Mouse (Mus musculus) lung, embryonic 16.5 days (tissue): ENCODE results near the gene Rbbp5. TPM values are rescaled to one million over a fixed set of nuclear protein-coding genes. Genes with fewer than 3 reads are reported as not detected.

Experiments used
- ATAC-seq: fragments of 200-750 bp; cut with Nextera tagmentation; 2 replicates; pipeline ENCODE4 v1.8.0; 2017; ENCODE audit warnings: low read depth, mild to moderate bottlenecking, moderate library complexity
- H3K27ac ChIP-seq: fragments of 300-500 bp; sonication (generic); 2 replicates; pipeline ENCODE4 v1.5.1; 2014; ENCODE audit warnings: mild to moderate bottlenecking, control low read depth, low read length
- H3K27me3 ChIP-seq: fragments of 300-500 bp; sonication (generic); 2 replicates; pipeline ENCODE4 v1.6.1; 2014; ENCODE audit warnings: low read depth, low read length, mixed read lengths; ENCODE audit not compliant: control insufficient read depth, insufficient read depth
- H3K36me3 ChIP-seq: fragments of 300-500 bp; sonication (generic); 2 replicates; pipeline ENCODE4 v1.6.1; 2014; ENCODE audit warnings: low read length; ENCODE audit not compliant: control insufficient read depth, insufficient read depth
- H3K4me1 ChIP-seq: fragments of 300-500 bp; sonication (generic); replicated peaks from 2 replicates; pipeline ENCODE4 v1.6.1; 2014; ENCODE audit warnings: low read length, mixed read lengths; ENCODE audit not compliant: control insufficient read depth, insufficient read depth
- H3K4me2 ChIP-seq: fragments of 300-500 bp; sonication (generic); 2 replicates; pipeline ENCODE4 v1.6.1; 2014; ENCODE audit warnings: low read depth, low read length, control low read depth
- H3K4me3 ChIP-seq: fragments of 300-500 bp; sonication (generic); 2 replicates; pipeline ENCODE4 v1.5.1; 2014; ENCODE audit warnings: mild to moderate bottlenecking, low read length, control low read depth
- H3K9ac ChIP-seq: fragments of 300-500 bp; sonication (generic); 2 replicates; pipeline ENCODE4 v1.6.1; 2014; ENCODE audit warnings: low read length, control low read depth
- H3K9me3 ChIP-seq: fragments of 300-500 bp; sonication (generic); 2 replicates; pipeline ENCODE4 v1.6.1; 2016; ENCODE audit warnings: low read length; ENCODE audit not compliant: control insufficient read depth
- WGBS: fragments of 180-500 bp; shearing (Covaris S2); extraction: QIAGEN DNeasy Blood & Tissue Kit; methylation state at CpG from one replicate; pipeline ENCODE4 v1.1.7; 2014; 5-methylcytosine and 5-hydroxymethylcytosine counted together
- polyA plus RNA-seq: library from polyadenylated mRNA; unstranded; fragments of >200 nt; fragmentation: Nextera tagmentation; extraction: Ambion mirVana; gene quantifications from 2 replicates; pipeline ENCODE4 v1.2.1, GENCODE M21; 2015

The Rbbp5 gene
- 45.6 and 46.8 TPM in 2 replicates for polyA plus RNA-seq

DNA sequence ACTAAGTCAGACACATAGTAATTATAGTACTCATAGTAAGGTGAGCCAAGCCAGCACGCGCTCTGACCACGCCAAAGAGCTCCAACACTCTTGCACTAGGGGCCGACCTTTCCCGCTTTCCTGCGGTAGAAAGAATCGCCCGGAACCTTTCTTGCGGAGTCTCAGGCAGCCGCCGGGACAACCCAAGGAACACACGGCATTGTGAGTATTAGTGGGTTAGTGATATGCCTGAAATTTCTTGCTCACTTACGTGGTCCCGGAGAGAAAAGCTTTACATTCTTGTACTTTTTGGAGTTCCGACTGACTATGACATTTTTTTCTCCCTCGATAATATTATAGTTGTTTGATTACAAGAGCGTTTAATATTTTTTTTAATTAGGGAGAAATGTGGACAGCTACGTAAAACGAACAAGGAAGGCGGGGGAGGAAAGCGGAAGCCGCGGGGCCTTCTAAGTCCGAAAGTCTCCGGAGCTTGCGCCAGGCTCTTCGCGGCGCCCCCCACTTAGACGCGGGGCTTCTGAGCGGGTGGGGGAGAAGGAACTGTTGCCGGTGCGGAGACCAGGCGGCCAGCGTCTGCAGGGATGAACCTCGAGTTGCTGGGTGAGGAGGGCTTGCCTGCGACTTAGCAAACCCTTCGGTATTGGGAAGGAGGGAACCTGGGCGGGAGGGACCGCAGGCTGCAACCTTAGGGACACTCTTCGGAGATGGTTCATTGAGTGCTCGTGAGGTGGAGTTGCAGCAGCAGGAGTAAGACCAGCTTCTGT, at the start of gene Rbbp5:
Gene Rbbp5 (plus strand): TSS at position 438 of the 764 bp plus-strand sequence.
- H3K4me2 ChIP-seq, result peak within 1 kb of the TSS; percentile 68
- H3K27me3 ChIP-seq, result no peaks in the 10 kb centered on the region
- peak within 1 kb of the TSS; percentile 38 for H3K27ac ChIP-seq
- H3K9ac ChIP-seq, result peak within 1 kb of the TSS; percentile 82
- peak within 1 kb of the TSS; percentile 61 for H3K4me3 ChIP-seq
- no peaks in the 10 kb centered on the region for H3K36me3 ChIP-seq
- H3K9me3 ChIP-seq, result no peaks in the 10 kb centered on the region
- peak; percentile 93 for ATAC-seq
- WGBS, result under 1% methylated on average over 43 of the region's 43 CpGs
- H3K4me1 ChIP-seq, result peaks cover 7% of the 10 kb centered on the region

DNA sequence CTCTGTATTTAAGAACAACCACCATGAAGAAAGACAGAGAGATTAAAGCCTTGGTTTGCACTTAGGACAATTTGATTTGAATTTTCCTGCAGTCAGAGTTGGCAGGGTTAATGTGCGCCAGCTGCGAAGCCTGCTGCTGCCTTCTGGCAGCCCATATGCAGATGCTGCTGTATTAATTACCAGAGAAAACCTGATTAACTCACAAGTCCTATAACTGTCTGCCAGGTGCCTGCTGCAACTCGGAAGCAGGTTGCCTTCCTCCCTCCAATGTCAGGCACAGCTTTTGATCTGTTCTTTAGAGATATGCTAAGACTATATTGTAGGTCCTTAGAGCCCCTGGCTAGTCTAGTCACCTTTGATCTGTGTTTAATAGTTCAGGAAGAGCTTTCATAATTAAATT, 46.3 kb upstream of the Rbbp5 start:
- 73% methylated on average over 3 of the region's 3 CpGs for WGBS
- Histone ChIP-seq H3K27me3 (no peaks in the 10 kb centered on the region), H3K9me3 (no peaks in the 10 kb centered on the region), H3K4me2 (no peak overlapping the region), H3K4me1 (peaks cover 12% of the 10 kb centered on the region), H3K9ac (no peak overlapping the region), H3K36me3 (no peaks in the 10 kb centered on the region), H3K27ac (no peak overlapping the region), H3K4me3 (no peak overlapping the region)
- ATAC-seq, result no peak

DNA sequence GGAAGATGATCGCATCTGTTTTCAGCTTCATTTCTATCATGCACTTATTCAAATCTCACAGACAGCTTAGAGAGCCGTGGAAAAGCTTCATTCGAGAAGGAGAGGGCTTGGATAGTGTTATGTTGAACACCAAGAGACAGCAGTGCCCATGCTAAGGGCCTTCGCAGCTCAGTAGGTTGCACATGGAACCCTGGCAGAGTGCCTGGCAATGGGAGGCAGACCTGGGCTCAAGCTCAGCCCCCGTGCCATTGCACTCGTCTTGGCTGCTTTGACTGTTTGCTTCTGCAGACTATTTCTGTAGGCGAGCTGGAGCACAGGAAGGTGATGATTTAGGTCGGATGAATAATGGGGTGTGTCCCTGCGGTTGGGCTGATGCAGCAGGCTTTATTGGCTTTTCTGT, 45.4 kb upstream of the Rbbp5 start:
- WGBS, result 40% methylated on average over 9 of the region's 9 CpGs
- no peak overlapping the region for H3K27ac ChIP-seq
- H3K9me3 ChIP-seq, result no peaks in the 10 kb centered on the region
- H3K4me2 ChIP-seq, result no peak overlapping the region
- H3K36me3 ChIP-seq, result no peaks in the 10 kb centered on the region
- H3K4me3 ChIP-seq, result no peak overlapping the region
- no peak for ATAC-seq
- H3K27me3 ChIP-seq, result no peaks in the 10 kb centered on the region
- peaks cover 12% of the 10 kb centered on the region for H3K4me1 ChIP-seq
- H3K9ac ChIP-seq, result no peak overlapping the region

DNA sequence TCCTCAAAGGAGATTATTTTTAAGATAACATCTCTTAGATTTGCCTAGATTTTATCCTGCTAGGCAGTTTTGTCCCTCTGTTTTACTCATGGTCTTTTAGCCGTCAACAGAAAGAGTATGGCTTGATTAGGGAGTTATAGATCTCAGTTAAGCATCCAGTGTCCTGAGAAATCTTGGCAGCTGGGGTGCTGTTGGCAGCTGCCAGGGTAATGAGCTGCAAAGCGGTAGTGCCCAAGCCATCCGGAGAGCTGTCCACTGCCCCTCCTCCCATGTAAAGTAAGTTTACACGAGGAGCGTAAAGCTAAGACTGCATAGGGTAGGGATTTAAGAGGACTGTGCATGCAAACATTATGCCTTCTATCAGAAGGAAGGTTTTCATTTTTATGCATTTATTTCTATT, 43.8 kb upstream of the Rbbp5 start:
- ATAC-seq, result no peak
- H3K36me3 ChIP-seq, result no peaks in the 10 kb centered on the region
- 43% methylated on average over 5 of the region's 5 CpGs for WGBS

DNA sequence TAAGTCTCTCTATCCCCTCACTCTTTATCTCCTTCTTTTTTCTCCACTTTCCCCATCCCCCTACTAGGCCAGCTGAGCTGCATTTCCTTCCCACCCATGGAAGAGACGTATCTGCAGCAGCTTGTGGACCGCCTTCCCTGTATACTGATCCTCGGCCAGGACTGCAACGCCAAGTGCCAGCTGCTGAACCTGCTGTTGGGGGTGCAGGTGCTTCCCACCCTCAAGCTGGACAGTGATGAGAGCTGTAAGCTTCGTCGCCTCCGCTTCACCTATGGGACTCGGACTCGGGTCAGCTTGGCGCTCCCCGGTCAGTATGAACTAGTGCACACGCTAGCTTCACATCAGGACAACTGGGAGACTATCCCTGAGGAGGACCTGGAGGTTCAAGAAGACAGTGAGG, 43.1 kb upstream of the Rbbp5 start:
- WGBS, result 86% methylated on average over 12 of the region's 12 CpGs
- no peaks in the 10 kb centered on the region for H3K27me3 ChIP-seq
- no peak overlapping the region for H3K9ac ChIP-seq
- ATAC-seq, result no peak
- H3K27ac ChIP-seq, result no peak overlapping the region
- no peaks in the 10 kb centered on the region for H3K9me3 ChIP-seq
- no peak overlapping the region for H3K4me3 ChIP-seq
- no peaks in the 10 kb centered on the region for H3K36me3 ChIP-seq
- no peak overlapping the region for H3K4me2 ChIP-seq
- H3K4me1 ChIP-seq, result peaks cover 12% of the 10 kb centered on the region

More for the DNA sequence above, 43.8 kb upstream of the Rbbp5 start:
- Histone ChIP-seq H3K4me1 (peaks cover 12% of the 10 kb centered on the region), H3K27ac (no peak overlapping the region), H3K4me2 (no peak overlapping the region), H3K27me3 (no peaks in the 10 kb centered on the region), H3K9me3 (no peaks in the 10 kb centered on the region), H3K9ac (no peak overlapping the region), H3K4me3 (no peak overlapping the region)

DNA sequence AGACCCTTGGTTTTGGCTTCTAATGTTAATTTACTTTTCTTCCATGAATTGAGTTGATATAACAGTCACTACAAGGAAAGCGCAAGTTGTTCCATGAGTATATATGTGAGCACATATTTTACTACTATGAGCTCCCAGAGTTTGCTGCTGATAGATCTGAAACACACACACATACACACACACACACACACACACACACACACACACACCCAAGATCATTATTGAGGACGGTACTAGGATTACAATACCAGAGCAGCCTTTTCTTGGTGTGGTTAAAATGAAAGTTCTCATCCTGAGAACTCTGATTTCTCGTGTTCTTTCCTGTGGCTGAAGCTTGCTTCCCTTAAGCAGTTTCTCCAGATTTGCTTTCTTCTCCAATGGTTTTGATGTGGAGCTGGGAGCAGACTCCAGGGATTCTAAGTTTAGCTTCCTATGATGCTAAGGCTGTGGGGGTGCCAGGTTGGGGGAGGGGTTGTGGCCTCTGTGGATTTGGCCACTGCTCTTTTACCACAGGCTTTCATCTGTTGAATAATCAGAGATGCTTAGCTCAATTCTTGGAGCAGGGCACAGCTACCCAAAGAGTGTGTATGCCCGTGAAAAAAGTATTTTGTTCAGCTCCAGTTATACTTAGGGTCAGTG, 40.7 kb upstream of the Rbbp5 start:
- Histone ChIP-seq H3K9ac (no peak overlapping the region), H3K4me3 (no peak overlapping the region), H3K4me1 (peaks cover 12% of the 10 kb centered on the region), H3K27me3 (no peaks in the 10 kb centered on the region), H3K27ac (peak overlapping the region; percentile 60), H3K4me2 (no peak overlapping the region), H3K9me3 (peaks cover 3% of the 10 kb centered on the region), H3K36me3 (peaks cover 12% of the 10 kb centered on the region)
- peak; percentile 20; the same call in 1 of the 2 replicates for ATAC-seq
- WGBS, result 67% methylated on average over 4 of the region's 4 CpGs

DNA sequence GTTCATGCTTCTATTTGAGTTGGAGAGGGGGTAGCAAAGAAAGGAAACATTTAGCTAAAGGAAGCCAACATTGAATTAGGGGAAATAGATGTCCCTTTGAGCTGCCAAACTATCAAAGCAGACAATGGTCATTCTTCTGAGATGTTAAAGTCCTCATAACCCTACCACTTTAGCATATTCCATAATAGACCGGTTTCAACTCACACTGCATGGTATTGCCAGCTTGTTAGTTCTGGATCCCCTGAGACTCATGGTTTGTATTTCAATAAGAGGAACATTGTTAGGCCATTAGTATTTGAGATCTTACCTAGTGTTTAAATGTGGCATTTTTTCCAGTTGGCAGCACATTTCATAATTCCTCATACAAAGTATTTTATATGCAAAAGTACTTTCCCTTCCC, 40.2 kb upstream of the Rbbp5 start:
- H3K27me3 ChIP-seq, result no peaks in the 10 kb centered on the region
- H3K36me3 ChIP-seq, result peaks cover 14% of the 10 kb centered on the region
- no peak overlapping the region for H3K4me2 ChIP-seq
- no peak overlapping the region for H3K9ac ChIP-seq
- H3K9me3 ChIP-seq, result peaks cover 3% of the 10 kb centered on the region
- peak; percentile 31; the same call in 1 of the 2 replicates for ATAC-seq
- peaks cover 7% of the 10 kb centered on the region for H3K4me1 ChIP-seq
- peak overlapping the region; percentile 60; the same call in 1 of the 2 replicates for H3K27ac ChIP-seq
- 69% methylated on average over 1 of the region's 1 CpGs for WGBS
- no peak overlapping the region for H3K4me3 ChIP-seq

DNA sequence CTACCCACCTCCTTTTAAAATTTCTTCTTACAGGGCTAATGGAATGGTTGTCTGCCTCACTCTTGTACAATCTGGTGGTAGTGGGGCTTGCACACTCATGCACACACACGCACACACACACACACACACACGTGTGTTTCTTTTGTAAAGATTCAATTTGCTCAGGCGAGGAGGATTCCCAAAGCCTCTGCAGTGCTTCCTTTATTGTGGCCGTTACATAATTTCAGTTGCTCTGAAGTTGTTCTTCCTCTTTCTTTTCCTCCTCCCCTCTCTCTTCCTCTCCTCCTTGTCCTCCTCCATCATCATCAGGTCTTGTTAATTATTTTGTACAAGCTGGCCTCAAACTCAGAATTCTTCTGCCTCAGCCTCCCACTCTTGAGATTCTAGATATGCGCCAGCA, 39.8 kb upstream of the Rbbp5 start:
- Histone ChIP-seq H3K4me2 (no peak overlapping the region), H3K27me3 (no peaks in the 10 kb centered on the region), H3K27ac (0 out of 2 replicates have a peak overlapping the region, but pooled peaks have one; percentile 11), H3K36me3 (peaks cover 14% of the 10 kb centered on the region), H3K9ac (no peak overlapping the region), H3K4me3 (no peak overlapping the region), H3K9me3 (peaks cover 3% of the 10 kb centered on the region), H3K4me1 (0 out of 2 replicates have a peak, but pooled peaks cover 4% of the 10 kb centered on the region)
- no peak for ATAC-seq
- WGBS, result 74% methylated on average over 5 of the region's 5 CpGs

DNA sequence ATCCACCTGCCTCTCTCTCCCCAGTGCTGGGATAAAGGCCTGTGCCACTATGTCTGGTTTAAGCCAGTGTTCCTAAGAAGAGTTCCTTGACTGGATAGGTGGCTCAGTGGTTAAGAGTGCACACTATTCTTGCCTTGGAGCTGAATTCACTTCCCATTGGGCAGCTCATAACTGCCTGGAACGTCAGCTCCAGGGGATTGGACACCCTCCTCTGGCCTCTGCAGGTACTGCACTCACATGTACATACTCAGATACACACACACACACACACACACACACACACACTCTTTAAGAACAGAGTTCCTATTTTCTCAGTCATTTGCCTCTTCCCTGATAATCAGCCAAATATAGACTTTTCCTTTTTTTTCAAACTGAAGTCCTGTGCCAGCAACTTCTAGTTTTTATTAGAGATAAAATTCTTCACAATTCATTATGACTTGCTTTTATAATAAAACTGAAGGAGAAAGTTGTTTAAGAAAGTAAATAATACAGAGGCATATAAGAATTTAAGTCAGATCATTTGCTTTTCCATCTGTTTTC, 36.2 kb upstream of the Rbbp5 start:
- Histone ChIP-seq H3K9ac (no peak overlapping the region), H3K27me3 (no peaks in the 10 kb centered on the region), H3K4me3 (no peak overlapping the region), H3K36me3 (peaks cover 14% of the 10 kb centered on the region), H3K9me3 (peaks cover 3% of the 10 kb centered on the region), H3K27ac (no peak overlapping the region), H3K4me1 (no peaks in the 10 kb centered on the region), H3K4me2 (no peak overlapping the region)
- ATAC-seq, result no peak
- 80% methylated on average over 1 of the region's 1 CpGs for WGBS
